Mouse (Mus musculus) kidney, postnatal 14 days (tissue): ENCODE measurements around the gene Slc10a1.
A peak's percentile ranks its signal among the peaks of the same experiment; 100 is the strongest.

Experiments used
- DNase-seq: peaks from one replicate; pipeline ENCODE4 v3.0.0; 2022; ENCODE audit warnings: mixed read lengths

The Slc10a1 gene

GRCm38 (mm10) chr12:80926550-80926949 is 42.0 kb downstream of the Slc10a1 start:
- DNase-seq = no peak

GRCm38 (mm10) chr12:80925919-80926318 is 42.6 kb downstream of the Slc10a1 start:
- peak; percentile 84 for DNase-seq

- peak; percentile 56 for DNase-seq
Observed at GRCm38 (mm10) chr12:80924205-80924604, 44.3 kb downstream of the Slc10a1 start.

GRCm38 (mm10) chr12:80923602-80924001 is 44.9 kb downstream of the Slc10a1 start:
- no peak for DNase-seq

- DNase-seq = peak; percentile 30
Observed at GRCm38 (mm10) chr12:80922869-80923268, 45.6 kb downstream of the Slc10a1 start.

GRCm38 (mm10) chr12:80921301-80921700 is 47.2 kb downstream of the Slc10a1 start:
- no peak for DNase-seq

- DNase-seq = no peak
Observed at GRCm38 (mm10) chr12:80917764-80918163, 50.7 kb downstream of the Slc10a1 start.

GRCm38 (mm10) chr12:80909631-80910030 is 58.9 kb downstream of the Slc10a1 start:
- DNase-seq = no peak
